Mouse (Mus musculus) left cerebral cortex, adult 2 months (tissue): ENCODE measurements around the gene Slc19a1. TPM values are rescaled to one million over a fixed set of nuclear protein-coding genes. Genes with fewer than 3 reads are reported as not detected.

Experiments
- DNase-seq, 2 experiments: peaks; one replicate each; pipeline ENCODE4 v3.0.0; 2021 to 2022; ENCODE audit warnings: low spot score in 2 of 2, mixed read lengths in 1 of 2; ENCODE audit errors: extremely low spot score in 1 of 2
- H3K27ac ChIP-seq: fragments of 200-600 bp; 2 replicates; pipeline ENCODE4 v1.8.1; 2022
- H3K4me3 ChIP-seq: fragments of 200-600 bp; 2 replicates; pipeline ENCODE4 v1.8.1; 2022
- CTCF ChIP-seq: fragments of 200-600 bp; IDR thresholded peaks from 2 replicates; pipeline ENCODE4 v1.8.1; 2022; ENCODE audit warnings: antibody characterized with exemption, mild to moderate bottlenecking, moderate library complexity
- intact Hi-C: fragments of 180-260 bp; cut with DNase I; formaldehyde crosslinking; loops from one replicate; pipeline ENCODE4 v1.15.1; 2025
- total RNA-seq, 2 experiments: library from RNA; stranded (reverse); gene quantifications; 2 replicates each; pipeline ENCODE4 v1.2.3; 2021

The Slc19a1 gene
- total RNA-seq, 2 experiments from 2014 or later: 23.9 to 27.0 TPM

DNA sequence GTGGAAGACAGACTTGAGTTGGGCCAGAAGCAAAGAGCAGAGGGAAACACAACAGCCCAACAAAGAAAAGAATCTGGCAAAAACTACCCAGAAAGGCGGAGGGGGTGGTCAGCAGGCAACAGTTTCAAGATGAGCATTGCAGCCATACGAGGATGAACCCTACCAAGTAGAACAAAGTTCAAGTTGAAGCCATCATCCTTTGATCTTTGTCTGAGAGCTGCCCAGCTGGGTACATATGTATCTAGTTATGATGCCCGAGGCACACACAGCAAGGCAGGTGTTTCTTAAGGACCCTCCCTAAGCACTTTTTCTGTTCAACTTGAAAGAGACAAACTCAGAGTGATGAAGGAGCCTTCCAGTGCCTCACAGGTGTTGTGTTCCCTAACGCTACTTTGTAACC lies 67.7 kb downstream of the Slc19a1 start:
- intact Hi-C loops: no loop called here
- H3K27ac ChIP-seq: no peak overlapping the region
- DNase-seq: no peak
- H3K4me3 ChIP-seq: no peak overlapping the region
- no peak for TF ChIP-seq CTCF

DNA sequence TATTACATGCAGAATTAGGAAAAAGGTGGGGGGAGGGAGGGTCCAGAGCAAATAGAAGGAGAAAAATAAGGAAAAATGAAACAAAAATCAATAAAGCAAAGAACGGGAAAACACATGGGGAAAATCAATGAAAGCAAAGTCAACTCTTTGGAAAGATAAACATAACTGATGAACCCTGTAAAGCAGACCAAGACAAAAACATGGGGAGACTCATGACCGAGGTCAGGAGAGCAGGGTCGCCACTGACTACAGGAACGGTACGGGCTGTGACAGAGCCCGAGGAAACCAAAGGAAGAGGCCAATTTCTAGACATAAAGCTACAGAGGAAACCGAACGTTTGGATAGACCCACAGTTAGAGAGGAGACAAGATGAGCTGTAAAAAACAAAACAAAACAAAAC lies 71.6 kb downstream of the Slc19a1 start:
- TF ChIP-seq CTCF: no peak
- intact Hi-C loops: no loop called here
- no peak overlapping the region for H3K27ac ChIP-seq

DNA sequence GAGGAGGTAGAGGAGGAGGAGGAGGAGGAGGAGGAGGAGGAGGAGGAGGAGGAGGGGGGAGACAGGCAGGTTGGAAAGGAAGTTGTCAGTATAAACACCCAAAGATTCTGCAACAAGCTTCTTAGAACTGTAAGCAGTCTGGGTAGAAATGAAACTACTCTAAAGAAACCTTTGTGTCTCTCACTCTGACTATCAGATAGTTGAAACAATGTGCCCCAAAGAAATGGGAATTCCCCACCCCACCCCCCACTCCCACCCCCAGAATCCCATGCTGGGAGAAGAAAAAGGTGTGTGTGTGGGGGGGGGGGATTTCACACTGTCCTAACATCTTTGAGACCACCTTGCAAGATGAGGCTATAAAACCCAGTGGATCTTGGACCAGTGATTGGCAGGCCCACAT lies 72.3 kb downstream of the Slc19a1 start:
- H3K4me3 ChIP-seq: no peak overlapping the region
- TF ChIP-seq CTCF: no peak
- intact Hi-C loops: no loop called here
- DNase-seq: no peak
- H3K27ac ChIP-seq: no peak overlapping the region

More for the DNA sequence above, 71.6 kb downstream of the Slc19a1 start:
- no peak for DNase-seq
- no peak overlapping the region for H3K4me3 ChIP-seq

DNA sequence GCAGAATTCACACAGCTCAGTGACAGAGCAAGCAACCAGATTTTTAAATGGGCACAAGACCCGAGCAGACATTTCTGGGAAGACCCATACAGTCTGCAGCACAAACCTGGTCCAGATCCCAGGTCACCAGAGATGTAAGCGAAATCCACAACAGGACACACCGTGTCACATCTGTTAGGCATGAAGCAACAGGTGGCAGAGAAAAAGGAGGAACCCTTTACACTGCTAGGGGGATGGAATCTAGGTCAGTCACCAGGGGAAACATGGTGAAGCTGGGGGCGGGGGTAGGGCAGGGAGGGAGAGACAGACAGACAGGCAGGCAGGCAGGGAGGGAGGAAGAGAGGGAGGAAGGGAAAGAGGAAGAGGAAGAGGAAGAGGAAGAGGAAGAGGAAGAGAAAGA lies 76.1 kb downstream of the Slc19a1 start:
- intact Hi-C loops: no loop called here
- Histone ChIP-seq H3K4me3 (no peak overlapping the region), H3K27ac (no peak overlapping the region)
- no peak for TF ChIP-seq CTCF
- no peak for DNase-seq

DNA sequence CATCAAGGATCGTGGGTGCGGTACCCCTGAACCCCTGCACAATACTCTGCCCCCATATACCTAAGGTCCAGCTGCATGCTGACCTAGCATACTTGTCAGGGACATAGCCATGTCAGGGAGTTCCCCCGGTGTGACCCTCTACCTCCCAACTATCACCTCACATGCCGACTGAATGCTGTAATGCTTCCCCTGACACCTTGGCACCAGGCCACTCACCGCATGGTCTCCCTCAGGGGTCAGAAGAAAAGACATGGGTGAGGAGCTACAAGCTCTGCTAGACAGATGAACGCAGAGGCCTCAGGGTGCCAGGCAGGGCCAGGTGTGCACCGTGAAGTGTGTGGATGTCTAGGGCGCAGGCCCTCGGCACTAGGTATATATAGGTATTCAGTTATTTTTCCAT lies 78.0 kb downstream of the Slc19a1 start:
- Histone ChIP-seq H3K27ac (no peak overlapping the region), H3K4me3 (no peak overlapping the region)
- intact Hi-C loops: no loop called here
- no peak for TF ChIP-seq CTCF
- DNase-seq: no peak

Other genes starting within 250 kb of the Slc19a1 start
- 10 to 100 TPM; 60.8 to 62.2 TPM for gene Pcbp3, start 70.4 kb upstream of the Slc19a1 start, total RNA-seq
- gene Col18a1, start 134.3 kb downstream of the Slc19a1 start, total RNA-seq: 1 to 10 TPM; 3.6 to 3.8 TPM
- gene Pofut2, start 227.0 kb downstream of the Slc19a1 start, total RNA-seq: 10 to 100 TPM; 37.6 to 38.2 TPM